Mouse (Mus musculus) hindbrain, embryonic 15.5 days (tissue): ENCODE measurements around the gene Zfp872. TPM values are rescaled to one million over a fixed set of nuclear protein-coding genes. Genes with fewer than 3 reads are reported as not detected.
A peak's percentile ranks its signal among the peaks of the same experiment; 100 is the strongest.

Experiments
- ATAC-seq: fragments of 200-750 bp; cut with Nextera tagmentation; 2 replicates; pipeline ENCODE4 v1.8.0; 2017; ENCODE audit warnings: low read depth, moderate number of reproducible peaks, moderate TSS enrichment; ENCODE audit not compliant: low FRiP score
- H3K27ac ChIP-seq: fragments of 300-500 bp; sonication (generic); replicated peaks from 2 replicates; pipeline ENCODE4 v1.5.1; 2015; ENCODE audit warnings: mild to moderate bottlenecking, inconsistent platforms
- H3K27me3 ChIP-seq: fragments of 300-500 bp; sonication (generic); 2 replicates; pipeline ENCODE4 v1.6.1; 2015; ENCODE audit warnings: control low read depth, inconsistent platforms
- H3K36me3 ChIP-seq: fragments of 300-500 bp; sonication (generic); 2 replicates; pipeline ENCODE4 v1.6.1; 2015; ENCODE audit warnings: control low read depth, inconsistent platforms
- H3K4me1 ChIP-seq: fragments of 300-500 bp; sonication (generic); replicated peaks from 2 replicates; pipeline ENCODE4 v1.6.1; 2015; ENCODE audit warnings: control low read depth, inconsistent platforms
- H3K4me2 ChIP-seq: fragments of 300-500 bp; sonication (generic); 2 replicates; pipeline ENCODE4 v1.6.1; 2015; ENCODE audit warnings: moderate library complexity, mild to moderate bottlenecking, inconsistent platforms
- H3K4me3 ChIP-seq: fragments of 300-500 bp; sonication (generic); 2 replicates; pipeline ENCODE4 v1.5.1; 2015; ENCODE audit warnings: mild to moderate bottlenecking, inconsistent platforms
- H3K9ac ChIP-seq: fragments of 300-500 bp; sonication (generic); 2 replicates; pipeline ENCODE4 v1.6.1; 2015; ENCODE audit warnings: inconsistent platforms
- H3K9me3 ChIP-seq: fragments of 300-500 bp; sonication (generic); 2 replicates; pipeline ENCODE4 v1.6.1; 2016; ENCODE audit warnings: control low read depth, inconsistent platforms
- WGBS: fragments of 180-500 bp; shearing (Covaris S2); methylation state at CpG from one replicate; pipeline ENCODE4 v1.1.7; 2015; 5-methylcytosine and 5-hydroxymethylcytosine counted together
- polyA plus RNA-seq: library from polyadenylated mRNA; unstranded; fragments of >200 nt; fragmentation: Nextera tagmentation; extraction: Ambion mirVana; gene quantifications from 2 replicates; pipeline ENCODE4 v1.2.1, GENCODE M21; 2015

The Zfp872 gene
- polyA plus RNA-seq, 1 experiment from 2014 or later = 0.79 TPM

DNA sequence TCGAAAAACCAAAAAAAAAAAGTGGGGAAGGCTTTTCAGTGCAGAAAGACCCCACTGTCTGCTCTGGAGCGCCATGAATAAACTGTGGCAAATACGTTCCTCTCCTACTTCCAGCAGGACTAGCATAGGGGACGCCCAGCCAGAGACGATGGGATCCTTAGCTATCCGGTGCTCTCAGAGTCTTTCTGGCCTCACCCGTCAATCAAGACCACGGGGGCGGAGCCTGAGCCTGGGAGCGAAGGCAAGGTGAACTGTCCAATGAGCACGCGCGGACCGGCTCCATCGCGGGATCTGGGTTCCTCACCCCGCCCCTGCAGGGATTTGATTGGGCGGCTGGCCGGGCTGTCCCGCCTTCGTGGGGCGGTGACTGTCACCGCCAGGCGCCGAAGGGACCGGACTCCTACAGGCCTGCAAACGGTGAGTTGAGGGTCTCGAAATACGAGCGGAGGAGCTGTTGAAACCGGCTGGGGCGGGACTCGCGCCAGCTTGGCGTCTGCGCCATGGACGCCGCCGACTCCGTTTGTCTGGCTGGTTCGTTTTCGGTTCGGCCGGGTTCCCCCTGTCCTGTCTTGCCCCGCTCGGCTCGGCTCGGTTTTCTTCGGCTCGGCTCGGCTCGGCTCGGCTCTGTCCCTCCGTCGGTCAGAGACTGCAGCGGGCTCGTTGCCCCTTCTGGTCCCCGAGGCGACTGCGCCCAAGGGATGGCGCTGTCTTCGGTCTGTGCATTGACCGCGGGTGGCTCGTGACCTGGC is 31.2 kb upstream of the Zfp872 start, which contains the start of gene Pigyl:
Pigyl (plus strand) TSS at position 350 of the 749 bp plus-strand sequence.
- Histone ChIP-seq H3K4me2 (peak within 1 kb of the TSS; percentile 60), H3K9me3 (no peaks in the 10 kb centered on the region), H3K36me3 (no peaks in the 10 kb centered on the region), H3K4me3 (peak within 1 kb of the TSS; percentile 74), H3K9ac (peak within 1 kb of the TSS; percentile 83), H3K27ac (peak within 1 kb of the TSS; percentile 95), H3K4me1 (peaks cover 19% of the 10 kb centered on the region), H3K27me3 (no peaks in the 10 kb centered on the region)
- WGBS = under 1% methylated on average over 65 of the region's 65 CpGs
- ATAC-seq = peak; percentile 98

GRCm38 (mm10) chr9:22157516-22158265 is 30.2 kb upstream of the Zfp872 start:
- H3K27ac ChIP-seq = peak overlapping the region; percentile 95

GRCm38 (mm10) chr9:22161299-22161698 is 26.6 kb upstream of the Zfp872 start:
- ATAC-seq = no peak
- Histone ChIP-seq H3K9ac (no peak overlapping the region), H3K36me3 (no peaks in the 10 kb centered on the region), H3K4me3 (no peak overlapping the region), H3K27me3 (no peaks in the 10 kb centered on the region), H3K27ac (no peak overlapping the region), H3K9me3 (no peaks in the 10 kb centered on the region), H3K4me1 (peaks cover 17% of the 10 kb centered on the region), H3K4me2 (no peak overlapping the region)
- WGBS = 46% methylated on average over 6 of the region's 6 CpGs

More at GRCm38 (mm10) chr9:22157516-22158265, 30.2 kb upstream of the Zfp872 start:
- H3K4me1 ChIP-seq = peaks cover 19% of the 10 kb centered on the region
- H3K4me2 ChIP-seq = peak overlapping the region; percentile 60
- no peaks in the 10 kb centered on the region for H3K36me3 ChIP-seq
- no peaks in the 10 kb centered on the region for H3K27me3 ChIP-seq
- H3K4me3 ChIP-seq = peak overlapping the region; percentile 74
- ATAC-seq = no peak
- H3K9ac ChIP-seq = peak overlapping the region; percentile 83
- 65% methylated on average over 34 of the region's 34 CpGs for whole genome bisulfite sequencing
- H3K9me3 ChIP-seq = no peaks in the 10 kb centered on the region

GRCm38 (mm10) chr9:22162305-22162704 is 25.6 kb upstream of the Zfp872 start:
- no peaks in the 10 kb centered on the region for H3K27me3 ChIP-seq

GRCm38 (mm10) chr9:22162912-22163311 is 25.0 kb upstream of the Zfp872 start:
- 88% methylated on average over 7 of the region's 7 CpGs for WGBS
- H3K9me3 ChIP-seq = no peaks in the 10 kb centered on the region
- no peaks in the 10 kb centered on the region for H3K27me3 ChIP-seq
- no peaks in the 10 kb centered on the region for H3K36me3 ChIP-seq
- no peak overlapping the region for H3K27ac ChIP-seq
- no peak overlapping the region for H3K4me2 ChIP-seq
- H3K4me1 ChIP-seq = peaks cover 9% of the 10 kb centered on the region
- no peak overlapping the region for H3K9ac ChIP-seq
- ATAC-seq = no peak
- H3K4me3 ChIP-seq = no peak overlapping the region

More at GRCm38 (mm10) chr9:22162305-22162704, 25.6 kb upstream of the Zfp872 start:
- Histone ChIP-seq H3K27ac (no peak overlapping the region), H3K9ac (no peak overlapping the region), H3K4me2 (no peak overlapping the region), H3K4me3 (no peak overlapping the region), H3K4me1 (peaks cover 15% of the 10 kb centered on the region), H3K36me3 (no peaks in the 10 kb centered on the region), H3K9me3 (no peaks in the 10 kb centered on the region)
- no peak for ATAC-seq
- 84% methylated on average over 9 of the region's 9 CpGs for WGBS

DNA sequence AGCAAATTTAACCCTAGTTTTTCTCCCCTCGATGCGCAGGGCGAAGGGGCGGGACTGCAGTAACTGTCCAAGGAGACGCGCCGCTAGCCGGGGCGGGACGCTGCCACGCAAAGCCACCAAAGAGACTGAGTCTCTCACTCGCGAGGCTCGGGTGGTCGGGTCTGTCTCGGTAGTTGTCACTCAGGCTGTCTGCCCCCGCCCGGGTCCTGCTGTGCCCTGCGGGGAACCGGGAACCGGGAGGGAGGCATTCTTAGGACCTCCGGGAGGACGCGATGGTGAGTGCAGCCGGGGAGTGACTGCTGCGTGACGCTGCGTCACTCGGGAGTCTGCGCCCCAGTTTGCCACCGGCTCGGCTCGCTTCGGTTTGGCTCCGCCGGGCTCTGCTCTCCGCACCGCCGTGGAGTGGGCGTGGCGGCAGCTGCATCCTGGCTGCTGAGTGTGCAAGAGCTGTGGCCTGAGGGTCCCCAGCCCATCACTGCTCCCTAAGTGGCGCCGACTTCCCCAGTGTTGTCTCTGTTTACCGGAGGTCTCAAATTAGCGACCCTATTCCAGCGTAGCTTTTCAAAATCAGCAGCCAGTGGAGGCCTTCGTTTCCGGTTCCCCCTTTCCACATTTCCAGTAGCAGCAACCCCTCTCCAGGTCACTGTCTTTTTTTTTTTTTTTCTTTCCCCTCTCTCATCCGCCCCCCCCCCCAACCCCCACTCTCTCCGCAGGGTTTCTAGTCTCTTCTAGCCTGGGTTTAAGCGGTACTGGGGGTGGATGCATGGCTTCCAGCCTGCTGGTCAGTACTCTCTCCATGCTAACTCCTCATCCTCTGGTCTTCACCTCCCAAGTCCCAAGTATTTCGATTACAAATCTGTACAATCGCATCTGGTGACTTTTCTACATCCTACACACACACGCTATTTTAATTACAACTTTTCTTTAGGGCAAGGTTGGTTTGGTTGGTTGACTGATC is 22.9 kb upstream of the Zfp872 start:
- Histone ChIP-seq H3K4me3 (peak overlapping the region; percentile 61), H3K4me1 (0 out of 2 replicates have a peak, but pooled peaks cover 7% of the 10 kb centered on the region), H3K27me3 (no peaks in the 10 kb centered on the region), H3K27ac (peak overlapping the region; percentile 85), H3K4me2 (peak overlapping the region; percentile 80), H3K36me3 (no peaks in the 10 kb centered on the region), H3K9me3 (no peaks in the 10 kb centered on the region), H3K9ac (peak overlapping the region; percentile 70)
- 2% methylated on average over 53 of the region's 54 CpGs for WGBS
- ATAC-seq = peak; percentile 89

DNA sequence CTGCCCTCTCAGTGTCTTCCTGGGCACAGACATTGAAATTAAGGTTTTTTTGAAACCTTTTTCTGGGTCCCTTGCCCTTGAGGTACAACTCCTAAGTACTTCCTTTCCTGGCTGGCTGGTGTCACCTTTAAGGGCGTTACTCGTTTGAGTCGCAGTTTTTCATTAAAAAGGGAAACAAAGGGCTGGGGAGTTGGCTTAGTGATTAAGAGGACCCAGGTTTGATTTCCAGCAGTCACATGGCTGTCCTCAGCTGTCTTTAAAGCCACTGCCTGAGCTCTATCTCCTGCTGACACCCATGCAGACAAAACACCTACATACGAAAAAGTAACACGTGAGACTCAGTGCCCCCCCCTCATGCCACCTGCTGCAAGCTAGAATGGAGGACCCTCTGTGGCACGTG is 21.9 kb upstream of the Zfp872 start:
- WGBS = 56% methylated on average over 6 of the region's 6 CpGs
- 0 out of 2 replicates have a peak, but pooled peaks cover 7% of the 10 kb centered on the region for H3K4me1 ChIP-seq
- H3K36me3 ChIP-seq = no peaks in the 10 kb centered on the region
- H3K4me3 ChIP-seq = no peak overlapping the region
- H3K27ac ChIP-seq = no peak overlapping the region
- no peaks in the 10 kb centered on the region for H3K27me3 ChIP-seq
- no peak overlapping the region for H3K4me2 ChIP-seq
- no peak for ATAC-seq
- H3K9ac ChIP-seq = no peak overlapping the region
- no peaks in the 10 kb centered on the region for H3K9me3 ChIP-seq

- Histone ChIP-seq H3K4me3 (no peak overlapping the region), H3K4me1 (0 out of 2 replicates have a peak, but pooled peaks cover 7% of the 10 kb centered on the region), H3K9me3 (no peaks in the 10 kb centered on the region), H3K9ac (no peak overlapping the region), H3K36me3 (no peaks in the 10 kb centered on the region), H3K27me3 (no peaks in the 10 kb centered on the region), H3K27ac (no peak overlapping the region), H3K4me2 (no peak overlapping the region)
- 92% methylated on average over 10 of the region's 10 CpGs for WGBS
- ATAC-seq = no peak
Observed at GRCm38 (mm10) chr9:22166686-22167085, 21.2 kb upstream of the Zfp872 start.

DNA sequence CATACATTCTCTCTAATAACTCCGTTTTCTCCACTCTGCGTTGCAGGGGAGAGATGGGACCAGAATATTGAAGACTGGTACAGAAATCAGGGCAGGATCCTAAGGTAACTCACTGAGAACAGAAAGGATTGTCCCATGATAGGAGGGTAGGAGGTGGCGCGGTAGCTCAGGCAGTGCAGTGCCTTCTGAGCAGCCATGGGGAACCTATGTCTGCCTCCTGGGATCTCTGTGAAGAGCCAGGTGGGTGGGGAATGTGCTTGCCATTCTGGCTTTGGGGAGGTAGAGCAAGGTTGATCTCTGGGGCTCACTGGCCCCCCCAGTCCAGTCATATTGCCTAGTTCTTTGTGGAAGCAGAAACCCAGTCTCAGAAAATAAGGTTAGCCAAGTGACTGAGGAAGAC is 20.1 kb upstream of the Zfp872 start:
- Histone ChIP-seq H3K9me3 (no peaks in the 10 kb centered on the region), H3K4me1 (0 out of 2 replicates have a peak, but pooled peaks cover 7% of the 10 kb centered on the region), H3K36me3 (no peaks in the 10 kb centered on the region), H3K27me3 (no peaks in the 10 kb centered on the region), H3K4me3 (no peak overlapping the region), H3K4me2 (no peak overlapping the region), H3K9ac (no peak overlapping the region), H3K27ac (no peak overlapping the region)
- no peak for ATAC-seq
- 96% methylated on average over 4 of the region's 4 CpGs for WGBS

- 98% methylated on average over 11 of the region's 11 CpGs for WGBS
- no peaks in the 10 kb centered on the region for H3K27me3 ChIP-seq
- 0 out of 2 replicates have a peak, but pooled peaks cover 7% of the 10 kb centered on the region for H3K4me1 ChIP-seq
- H3K27ac ChIP-seq = no peak overlapping the region
- H3K9ac ChIP-seq = no peak overlapping the region
- H3K36me3 ChIP-seq = no peaks in the 10 kb centered on the region
- ATAC-seq = no peak
- no peaks in the 10 kb centered on the region for H3K9me3 ChIP-seq
- H3K4me3 ChIP-seq = no peak overlapping the region
- no peak overlapping the region for H3K4me2 ChIP-seq
Observed at GRCm38 (mm10) chr9:22169327-22169726, 18.6 kb upstream of the Zfp872 start.

DNA sequence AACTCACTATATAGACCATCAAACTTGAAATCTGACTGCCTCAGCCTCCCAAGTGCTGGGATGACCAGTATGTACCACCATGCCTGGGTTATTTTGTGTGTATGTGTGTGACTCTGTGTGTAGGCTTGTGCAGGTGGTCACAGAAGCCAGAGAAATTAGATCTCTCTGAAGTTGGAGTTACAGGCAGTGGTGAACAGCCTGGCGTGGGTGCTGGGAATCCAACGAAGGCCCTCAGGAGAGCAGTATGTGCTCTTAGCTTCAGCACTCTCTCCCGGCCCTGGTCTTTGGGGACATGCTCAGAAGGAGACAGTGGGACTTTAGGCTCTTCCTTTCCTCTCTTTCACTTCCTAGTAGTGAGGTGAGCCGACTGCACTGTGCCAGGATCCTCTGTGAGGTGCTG is 15.6 kb upstream of the Zfp872 start:
- Histone ChIP-seq H3K36me3 (no peaks in the 10 kb centered on the region), H3K9ac (no peak overlapping the region), H3K27me3 (no peaks in the 10 kb centered on the region), H3K9me3 (no peaks in the 10 kb centered on the region), H3K27ac (no peak overlapping the region), H3K4me2 (no peak overlapping the region), H3K4me3 (no peak overlapping the region), H3K4me1 (no peaks in the 10 kb centered on the region)
- no peak for ATAC-seq
- WGBS = 90% methylated on average over 4 of the region's 4 CpGs
